Mouse (Mus musculus) heart, postnatal 4 days (tissue): ENCODE results near the gene Arrdc2. TPM values are rescaled to one million over a fixed set of nuclear protein-coding genes. Genes with fewer than 3 reads are reported as not detected.

ENCODE experiments used
- DNase-seq: peaks from one replicate; pipeline ENCODE4 v3.0.0; 2021
- total RNA-seq, 2 experiments: library from RNA; stranded (reverse); gene quantifications; 2 replicates each; pipeline ENCODE4 v1.2.3; 2021

Gene Arrdc2
- total RNA-seq, 2 experiments from 2014 or later = 5.1 to 7.5 TPM

DNA sequence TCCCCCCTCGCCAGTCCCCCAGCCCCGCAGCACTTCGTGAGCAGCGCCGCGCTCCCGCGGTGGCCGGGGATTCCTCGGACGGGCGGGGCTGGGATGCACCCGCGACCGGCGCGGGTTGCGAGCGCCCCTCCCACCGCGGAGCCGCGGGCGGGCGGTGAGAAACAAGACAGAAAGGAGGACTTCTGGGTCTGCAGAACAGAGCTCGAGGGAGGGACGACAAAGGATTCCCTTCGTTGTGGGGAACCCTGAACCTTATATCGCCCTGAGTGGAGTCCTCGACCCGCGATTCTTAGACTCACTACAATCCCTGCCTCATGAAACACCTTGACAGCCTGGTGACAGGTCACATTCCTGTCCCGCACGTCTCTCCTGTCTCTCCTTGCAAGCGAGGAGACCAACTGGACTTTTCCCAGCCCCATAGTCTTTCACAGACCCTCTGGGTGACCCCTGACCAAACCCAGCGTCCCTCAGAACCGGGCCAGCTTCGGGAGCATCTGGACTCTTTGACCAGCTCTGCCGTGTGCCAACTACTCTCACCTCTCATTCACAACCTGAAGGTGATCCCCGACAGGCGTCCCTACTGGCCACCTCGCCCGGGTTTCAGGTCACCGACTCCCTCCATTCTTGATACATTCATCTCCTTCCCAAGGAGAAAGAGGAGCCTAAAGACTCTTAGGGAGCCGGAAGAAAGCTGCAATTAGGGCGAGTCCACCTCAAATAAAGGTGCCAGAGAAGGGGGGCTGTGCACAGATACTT lies 24.6 kb upstream of the Arrdc2 start:
- peak; percentile 40 for DNase-seq

DNA sequence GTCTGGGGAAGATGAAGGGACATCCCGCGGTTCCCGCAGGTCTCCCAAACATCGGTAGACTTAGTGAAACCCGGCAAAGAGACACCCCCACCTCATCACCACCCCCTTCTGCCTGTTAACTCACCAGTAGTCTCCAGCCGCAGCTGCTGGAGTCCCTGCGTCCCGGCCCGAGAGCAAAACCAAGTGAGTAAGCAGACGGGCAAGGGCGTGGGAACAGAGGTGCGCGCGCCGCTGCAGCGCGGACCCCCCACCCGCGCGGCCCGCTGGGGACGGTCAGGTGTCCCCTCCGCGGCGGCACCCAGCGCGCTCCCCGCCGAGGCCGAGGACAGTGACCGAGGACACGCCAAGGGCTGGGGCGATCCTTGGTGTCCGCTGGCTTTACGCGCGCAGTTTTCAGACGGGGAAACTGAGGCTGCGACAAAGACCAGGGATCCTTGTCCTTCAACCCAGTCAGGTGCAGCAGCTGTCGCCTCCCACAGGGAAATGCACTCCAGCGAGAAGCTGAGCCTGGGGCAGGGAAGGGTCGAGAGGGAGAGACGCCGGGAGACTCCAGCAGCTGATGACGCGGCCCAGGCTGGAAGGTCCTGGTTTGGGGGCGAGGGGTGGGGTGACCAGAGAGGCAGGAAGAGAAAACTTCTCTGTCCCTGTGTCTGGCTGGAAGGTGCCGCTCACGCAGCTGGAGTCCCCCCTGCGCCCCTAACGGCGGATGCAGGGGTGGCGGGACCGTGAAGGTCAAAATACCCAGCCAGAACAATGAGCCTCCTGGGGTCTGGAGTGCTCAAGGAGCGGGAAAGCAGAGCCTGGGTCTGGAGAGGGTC lies 23.5 kb upstream of the Arrdc2 start, which contains the start of gene Kcnn1:
Kcnn1 (minus strand) TSS at position 435 of the 818 bp plus-strand sequence.
- DNase-seq = peak; percentile 48

DNA sequence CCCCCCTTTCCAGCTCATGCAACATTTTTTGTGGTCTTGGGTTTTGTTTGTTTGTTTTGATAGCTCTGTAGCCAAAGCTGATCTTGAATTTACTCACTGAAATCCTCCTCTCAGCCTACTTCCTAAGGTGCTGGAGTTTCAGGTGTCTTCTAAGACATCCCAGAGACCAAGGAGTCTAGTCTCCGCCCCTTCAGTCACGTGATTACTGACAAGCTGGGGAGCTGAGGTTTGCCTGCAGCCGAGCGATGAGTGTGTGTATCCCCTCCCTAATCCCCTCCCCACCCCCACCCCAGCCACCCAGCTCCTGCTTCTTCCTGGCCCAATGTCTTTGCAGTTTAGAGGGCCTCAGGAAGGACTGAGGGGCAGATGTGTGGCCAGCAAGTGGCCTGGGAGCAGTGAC lies 18.0 kb upstream of the Arrdc2 start:
- no peak for DNase-seq

DNA sequence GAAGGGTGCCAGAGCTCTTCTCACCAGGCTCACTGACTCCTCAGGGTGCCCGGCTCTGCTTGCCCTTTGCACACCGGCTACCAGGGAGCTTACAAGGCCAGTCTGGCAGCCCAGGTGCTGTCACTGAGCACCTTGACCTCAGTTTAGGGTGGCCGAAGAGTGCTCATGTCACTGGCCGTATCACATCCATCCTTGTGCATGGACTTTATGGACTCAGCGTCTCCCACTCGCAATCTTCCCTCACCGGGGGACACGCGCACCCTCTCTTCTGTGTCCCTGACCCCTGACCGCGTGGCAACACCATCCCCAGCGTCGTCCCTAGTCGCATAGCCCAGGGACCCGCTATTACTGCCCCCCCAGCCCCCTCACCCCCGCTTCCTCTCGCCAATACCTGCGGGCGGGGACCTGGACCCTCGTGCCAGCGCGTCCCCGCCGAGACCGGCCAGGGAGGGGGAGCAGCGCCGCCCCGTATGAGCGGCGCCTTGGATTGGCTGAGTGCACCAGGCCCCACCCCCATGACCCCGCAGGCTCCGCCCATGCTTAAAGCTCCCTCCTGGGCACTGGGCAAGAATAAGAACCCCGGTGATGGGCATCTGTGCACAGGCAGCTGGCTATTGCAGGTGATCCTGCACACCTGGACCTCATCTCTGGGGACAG lies 17.1 kb upstream of the Arrdc2 start:
- DNase-seq = peak; percentile 72

DNA sequence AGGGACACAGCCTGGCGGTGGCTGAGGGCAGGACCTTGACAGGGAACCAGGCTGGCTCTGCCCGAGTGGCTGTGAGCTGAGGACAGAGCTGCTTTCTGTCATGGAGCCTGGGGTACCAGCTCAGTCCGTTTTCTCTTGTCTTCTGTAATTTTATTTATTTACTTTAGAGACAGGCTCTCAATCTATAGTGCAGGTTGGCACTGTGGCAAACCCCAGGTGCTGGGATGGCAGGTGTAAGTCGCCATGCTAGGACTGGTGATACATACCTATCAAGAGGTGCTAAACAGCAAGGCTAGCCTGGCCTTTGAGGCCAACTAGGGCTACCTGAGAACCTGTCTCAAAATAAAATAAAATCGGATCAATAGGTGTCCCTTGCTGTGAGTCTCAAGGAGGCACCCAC lies 16.5 kb upstream of the Arrdc2 start:
- DNase-seq = no peak

DNA sequence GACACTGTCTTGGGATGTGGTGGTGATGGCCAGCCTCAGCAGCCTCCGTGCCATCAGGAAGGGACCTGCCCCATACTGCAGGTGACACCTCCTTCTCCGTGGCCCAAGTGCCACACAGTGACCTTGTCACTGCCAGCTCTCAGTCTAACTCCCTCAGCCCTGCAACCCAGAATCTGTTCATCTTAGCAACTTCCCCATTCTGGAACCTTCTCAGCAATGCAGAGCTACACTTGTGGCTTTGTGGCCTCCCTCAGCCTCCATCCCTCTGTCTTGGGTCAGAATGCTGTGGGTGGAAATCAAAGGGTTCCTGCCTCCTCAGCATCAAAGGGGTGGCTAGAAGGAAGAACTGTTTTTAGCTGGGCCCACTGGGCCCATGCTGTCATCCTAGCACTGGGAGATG lies 14.3 kb upstream of the Arrdc2 start:
- no peak for DNase-seq

DNA sequence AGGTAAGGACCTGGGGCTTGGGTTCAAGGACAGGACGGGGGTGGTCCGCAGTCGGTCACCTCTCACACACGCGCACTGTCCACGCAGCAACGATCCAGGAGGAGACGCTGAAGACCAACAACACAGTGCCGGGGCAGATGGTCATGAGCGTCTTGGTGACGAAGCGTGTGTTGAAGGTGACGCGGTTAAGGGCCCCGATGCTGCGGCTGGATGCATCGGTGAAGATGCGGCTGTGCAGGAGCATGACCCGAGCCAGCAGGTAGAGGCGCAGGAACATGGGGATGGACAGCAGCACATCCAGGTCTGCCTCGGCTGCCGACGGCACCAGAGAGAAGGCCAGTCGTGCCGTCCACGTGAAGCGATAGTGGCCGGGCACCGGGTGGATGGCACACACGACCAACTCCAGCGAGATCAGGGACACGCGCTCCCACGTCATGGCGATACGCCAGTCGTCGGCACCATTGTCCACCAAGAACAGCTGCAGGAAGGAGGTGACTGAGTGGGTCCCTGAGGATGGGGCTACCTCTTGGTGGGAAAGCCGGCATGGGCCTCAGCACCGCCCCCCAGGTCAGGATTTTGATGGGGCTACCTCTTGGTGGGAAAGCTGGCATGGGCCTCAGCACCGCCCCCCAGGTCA lies 13.2 kb upstream of the Arrdc2 start:
- DNase-seq = no peak

DNA sequence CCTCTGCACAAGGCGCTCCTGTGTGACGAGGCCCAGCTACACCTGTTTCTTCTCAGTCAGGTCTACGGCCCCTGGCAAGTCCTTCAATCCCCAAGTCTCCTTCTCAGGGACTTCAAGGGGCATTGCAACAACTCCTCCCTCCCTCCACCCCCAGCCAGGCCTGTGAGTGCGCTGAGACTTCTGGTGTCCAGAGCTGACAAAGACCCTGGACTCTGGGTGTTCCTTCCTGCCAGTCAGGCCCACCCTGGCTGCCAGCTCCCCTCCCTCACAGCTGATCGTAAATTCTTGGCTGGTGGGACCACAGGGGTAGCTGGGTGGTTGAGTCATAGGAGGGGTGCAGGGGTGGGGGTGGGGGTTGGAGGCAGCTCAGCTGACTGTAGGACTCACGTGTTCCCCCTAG lies 12.3 kb upstream of the Arrdc2 start:
- no peak for DNase-seq

DNA sequence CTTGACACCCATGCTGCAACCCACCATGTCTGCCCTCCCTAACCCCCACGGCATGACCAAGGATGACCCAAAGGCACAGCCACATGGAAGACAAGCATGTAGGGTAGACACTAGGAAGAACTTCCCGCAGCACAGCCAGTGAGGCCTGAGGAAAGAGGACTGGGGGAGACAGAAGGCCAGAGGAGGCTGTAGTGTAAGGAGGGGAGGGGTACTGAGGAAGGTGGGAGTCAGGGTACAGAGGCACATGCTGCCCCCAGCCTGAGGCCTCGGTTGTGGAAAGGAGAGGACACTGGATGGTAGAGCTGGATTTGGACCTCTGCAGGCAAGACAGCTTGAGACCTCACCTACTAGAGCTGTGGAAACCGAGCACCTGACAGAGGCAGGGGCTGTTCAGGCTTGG lies 11.4 kb upstream of the Arrdc2 start:
- DNase-seq = no peak

DNA sequence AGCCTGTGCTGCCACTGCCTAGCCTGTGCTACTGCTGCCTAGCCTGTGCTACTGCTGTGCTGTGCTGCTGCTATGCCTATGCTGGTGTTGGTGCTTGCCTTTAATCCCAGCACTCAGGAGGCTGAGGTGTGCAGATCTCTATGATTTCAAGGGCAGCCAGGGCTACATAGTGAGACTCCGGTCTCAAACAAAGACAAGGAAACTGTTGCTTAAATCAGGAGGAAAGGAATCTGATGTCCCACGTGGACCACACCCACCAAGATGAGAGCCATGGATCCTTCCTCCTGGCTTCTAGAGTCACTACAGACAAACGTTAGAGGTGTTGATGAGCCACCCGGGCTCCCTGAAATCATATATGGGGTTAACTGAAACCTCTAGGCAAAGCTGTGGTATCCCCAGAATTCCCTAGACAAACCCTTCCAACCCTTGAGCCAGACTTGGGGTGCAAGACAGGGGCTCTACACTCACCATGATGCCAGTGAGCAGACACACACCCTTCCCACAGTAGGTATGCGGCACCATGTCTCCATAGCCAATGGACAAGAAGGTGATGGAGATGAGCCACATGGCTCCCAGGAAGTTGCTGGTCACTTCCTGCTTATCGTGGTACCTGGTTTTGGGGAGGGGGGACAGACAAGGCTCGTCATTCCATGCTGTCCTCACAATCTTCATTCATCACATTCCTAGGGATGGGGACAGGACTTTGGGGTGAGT lies 10.8 kb upstream of the Arrdc2 start:
- DNase-seq = no peak

DNA sequence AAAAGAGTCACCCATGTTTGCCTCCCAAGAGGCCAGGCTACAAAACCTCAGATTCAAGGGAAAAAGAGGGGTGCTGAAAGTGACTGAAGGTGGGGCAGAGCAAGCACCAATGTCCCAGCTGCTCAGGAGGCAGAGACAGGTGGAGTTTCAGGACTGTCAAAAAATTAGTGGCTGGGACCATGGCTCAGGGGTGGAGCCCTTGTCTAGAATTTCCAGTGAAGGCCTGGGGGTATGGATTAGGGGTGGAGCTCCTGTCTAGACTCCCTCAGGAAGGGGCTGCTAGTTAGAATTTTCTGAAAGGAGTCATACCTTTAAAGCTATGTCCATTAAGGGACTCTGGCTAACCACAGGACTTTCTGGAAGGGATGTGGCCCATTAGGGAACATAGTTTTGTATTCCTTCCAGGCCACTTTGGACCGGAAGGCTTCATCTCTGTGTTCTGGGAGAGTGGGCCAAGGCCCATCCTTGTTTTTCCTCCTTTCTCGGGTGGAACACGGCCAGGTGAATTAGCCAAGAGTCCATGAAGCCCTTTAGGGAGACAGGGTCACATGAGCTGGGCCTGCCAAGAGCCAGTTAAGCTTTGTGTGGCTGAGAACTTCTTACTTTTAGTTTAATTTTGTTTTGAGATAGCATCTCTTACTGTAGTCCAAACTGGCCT lies 9.9 kb upstream of the Arrdc2 start:
- no peak for DNase-seq

DNA sequence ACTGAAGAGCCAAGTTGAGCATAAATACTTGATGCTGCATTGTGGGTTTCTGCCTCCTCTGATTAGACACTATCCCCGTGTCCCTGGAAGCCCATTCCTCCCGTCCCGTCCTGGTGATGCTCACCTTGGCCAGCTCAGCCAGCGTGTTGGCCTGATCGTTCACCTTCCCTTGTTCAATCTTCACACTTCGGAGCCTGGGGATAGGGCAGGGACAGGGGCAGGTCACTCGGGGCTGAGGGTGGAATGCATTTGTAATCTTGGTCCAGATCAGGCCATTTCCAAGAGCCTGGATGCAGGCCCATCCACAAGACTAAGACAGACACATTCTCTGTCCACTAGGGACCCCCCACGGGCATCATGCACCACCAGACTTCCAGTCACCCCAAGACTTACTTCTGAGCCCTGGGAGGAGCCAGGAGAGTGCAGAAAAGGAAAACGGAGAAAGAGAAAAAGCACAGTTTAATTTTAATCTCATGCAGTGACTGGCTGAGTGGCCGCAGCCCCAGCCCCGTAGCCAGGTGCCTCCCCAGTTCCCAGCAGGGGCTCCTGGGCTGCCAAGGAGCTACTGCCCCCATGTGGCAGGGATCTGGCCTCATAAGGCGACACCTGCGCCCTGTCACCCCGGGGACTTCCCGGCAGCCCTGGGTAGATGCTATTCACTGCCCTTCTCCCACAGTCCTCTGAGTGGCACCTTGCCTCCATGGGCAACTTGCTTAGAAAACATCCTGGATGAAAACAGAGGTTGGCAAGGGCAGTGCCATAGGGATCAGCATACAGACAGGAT lies 7.0 kb upstream of the Arrdc2 start:
- no peak for DNase-seq

DNA sequence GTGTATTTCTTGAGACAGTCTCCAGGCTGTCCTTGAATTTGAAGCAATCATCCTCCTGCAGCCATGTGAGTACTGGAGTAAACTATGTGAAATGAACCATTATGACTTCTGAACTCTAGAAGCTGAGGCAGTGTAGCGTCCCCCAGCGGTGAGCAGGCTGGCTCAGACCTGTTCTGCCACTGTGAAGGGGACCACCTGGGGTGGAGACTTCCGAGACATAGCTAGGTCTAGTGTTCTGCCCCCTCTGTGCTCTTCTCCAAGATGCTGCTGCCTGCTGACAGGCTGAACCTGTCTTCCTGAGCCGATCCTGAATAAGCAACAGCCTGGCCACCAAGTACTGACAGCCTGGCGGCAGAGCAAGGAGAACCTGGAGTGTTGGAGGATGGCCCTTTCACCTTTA lies 5.6 kb upstream of the Arrdc2 start:
- no peak for DNase-seq

DNA sequence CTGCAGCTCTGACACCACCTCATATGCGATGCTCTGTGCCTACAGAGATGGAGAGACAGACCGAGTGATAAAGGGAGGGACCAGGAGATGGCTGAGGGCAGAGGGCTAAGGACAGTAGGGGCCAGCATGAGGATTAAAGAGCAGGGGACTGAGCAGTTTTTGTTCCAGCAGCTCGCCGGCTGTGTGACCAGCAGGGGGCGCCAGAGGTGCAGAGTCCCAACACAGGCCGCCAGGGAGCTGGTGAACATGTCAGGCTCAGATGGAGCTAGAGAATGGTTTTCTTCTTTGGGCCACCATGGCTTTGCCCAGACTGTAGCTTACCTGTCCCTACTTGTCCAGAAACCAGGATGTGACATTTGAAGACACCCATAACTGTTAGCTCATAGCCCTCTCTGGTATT lies 5.0 kb upstream of the Arrdc2 start:
- DNase-seq = peak; percentile 96

DNA sequence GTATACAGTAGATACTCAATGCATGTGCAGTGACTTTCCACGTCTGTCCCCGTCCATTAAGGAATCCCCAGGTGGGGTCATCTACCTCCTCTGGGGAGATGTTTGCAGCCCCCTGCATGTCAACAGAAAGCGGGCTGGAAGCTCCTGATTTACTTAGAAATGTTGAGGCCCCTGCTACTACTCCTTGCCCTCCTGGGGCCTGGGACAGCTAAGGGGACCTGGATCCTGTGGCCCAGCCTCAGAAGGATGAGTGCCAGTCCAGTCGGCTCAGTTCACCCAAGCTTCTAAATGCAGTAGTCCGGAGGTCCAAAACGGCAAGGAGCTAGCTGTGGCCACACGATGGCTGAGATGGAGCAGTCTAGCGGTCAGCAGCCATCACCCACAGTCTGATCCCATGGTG lies 4.4 kb upstream of the Arrdc2 start:
- DNase-seq = no peak

DNA sequence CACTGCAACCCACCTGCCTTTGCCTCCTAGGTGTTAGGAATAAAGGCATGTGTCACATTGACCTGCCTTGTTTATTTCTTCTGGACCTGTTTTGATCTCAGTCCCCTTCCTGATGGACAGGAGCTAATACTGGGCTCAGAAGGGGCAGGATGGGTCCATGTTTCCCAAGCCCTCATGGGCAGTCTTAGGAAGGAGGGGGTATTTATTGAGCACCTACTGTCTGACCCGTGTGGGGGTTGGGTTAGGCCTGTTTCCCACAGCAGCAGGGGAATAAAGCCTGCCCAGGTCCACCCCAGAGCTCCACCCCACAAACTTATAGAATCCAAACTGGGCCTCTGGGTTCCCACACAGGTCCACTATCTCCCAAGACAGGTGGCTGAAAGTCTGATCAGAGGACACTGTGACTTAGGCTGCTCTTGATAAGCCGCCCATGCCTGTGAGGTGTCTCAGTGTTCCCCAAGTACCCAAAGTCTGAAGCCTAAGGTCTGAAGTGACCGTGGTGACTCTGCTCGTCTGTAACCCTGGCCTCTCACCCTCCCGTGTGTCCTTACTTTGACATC lies 3.8 kb upstream of the Arrdc2 start:
- no peak for DNase-seq

DNA sequence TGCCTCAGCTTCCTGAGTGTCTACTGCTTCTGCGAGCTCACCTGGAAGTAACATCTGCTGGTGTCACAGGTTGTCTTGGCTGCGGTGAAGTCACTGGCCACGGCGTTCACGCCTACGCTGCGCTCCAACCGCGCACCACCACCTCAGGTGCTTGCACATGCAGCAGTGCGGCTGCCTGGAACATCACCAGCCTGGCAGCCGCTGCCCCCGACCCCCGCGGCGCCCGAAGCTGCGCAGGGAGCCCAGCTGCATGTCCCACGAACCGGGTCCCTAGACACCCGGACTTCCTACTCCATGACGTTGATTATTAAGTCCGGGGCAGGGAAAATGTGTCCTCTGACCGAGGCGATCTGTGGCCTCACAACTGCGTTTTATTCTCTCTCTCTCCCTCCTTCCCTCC lies 3.0 kb upstream of the Arrdc2 start:
- no peak for DNase-seq

DNA sequence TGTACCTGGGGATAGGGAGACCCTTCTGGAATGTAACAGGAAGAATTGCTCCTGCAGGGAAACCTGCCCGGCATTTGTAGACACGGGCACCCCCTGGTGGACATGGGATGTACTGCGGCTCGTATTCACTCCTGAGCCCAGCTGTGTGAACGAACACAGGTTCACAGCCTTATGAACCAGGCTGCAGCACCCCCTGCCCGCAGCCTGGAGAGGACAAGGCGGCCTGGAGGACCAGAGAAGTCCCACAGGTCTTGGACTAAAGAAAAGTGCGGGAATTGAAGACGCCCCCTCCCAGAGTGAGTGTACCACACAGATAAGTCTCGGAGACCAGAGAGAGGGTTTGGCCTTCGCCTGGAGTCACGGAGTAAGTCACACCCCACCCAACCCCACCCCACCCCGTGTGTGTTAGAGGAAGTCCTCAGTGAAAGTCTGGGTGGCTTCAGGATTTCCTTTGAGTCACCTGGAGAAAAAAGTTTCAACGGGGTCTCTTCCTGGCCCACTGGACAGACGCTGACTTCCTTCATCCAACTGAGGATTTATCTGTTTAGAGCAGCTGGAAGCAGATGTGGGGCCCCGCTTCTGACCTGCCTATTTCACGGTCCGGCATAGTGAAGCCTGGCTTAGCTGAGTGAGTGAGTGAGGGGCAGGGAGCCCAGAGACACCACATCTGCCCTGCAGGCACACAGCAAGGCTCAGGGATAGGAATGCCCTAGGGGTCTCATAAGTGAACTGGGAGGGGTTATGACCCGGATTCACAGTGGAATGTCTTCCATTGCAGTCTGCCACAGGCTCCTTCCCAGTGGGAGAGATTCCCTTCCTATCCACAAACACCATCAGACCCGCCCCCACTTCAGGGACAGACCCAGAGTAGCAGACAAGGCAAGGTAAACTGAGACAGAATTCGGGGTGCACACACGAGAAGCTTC lies 1.9 kb upstream of the Arrdc2 start:
- peak; percentile 95 for DNase-seq

DNA sequence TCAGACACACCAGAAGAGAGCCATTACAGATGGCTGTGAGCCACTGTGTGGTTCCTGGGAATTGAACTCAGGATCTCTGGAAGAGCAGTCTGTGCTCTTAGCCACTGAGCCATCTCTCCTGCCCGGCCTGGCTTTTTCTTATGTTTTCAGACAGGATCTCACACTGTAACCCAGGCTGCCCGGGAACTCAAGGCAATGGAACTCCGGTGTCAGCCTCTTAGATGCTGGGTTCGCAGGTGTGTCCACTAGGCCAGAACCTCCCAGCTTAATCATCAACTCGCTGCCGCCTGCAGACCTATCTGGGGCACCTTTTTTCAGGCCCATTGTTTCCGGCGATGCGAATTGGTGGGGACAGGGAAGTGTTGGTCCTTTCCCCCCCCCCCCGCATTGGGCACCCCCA lies 1.1 kb upstream of the Arrdc2 start:
- DNase-seq = no peak
